Mouse (Mus musculus) central nervous system, embryonic 14 days (tissue): ENCODE data around the gene Prl2b1. TPM values are rescaled to one million over a fixed set of nuclear protein-coding genes. Genes with fewer than 3 reads are reported as not detected.

Experiments used
- polyA plus RNA-seq: library from polyadenylated mRNA; depleted of rRNA; stranded (reverse); fragments of >200 nt; gene quantifications from 2 replicates; pipeline ENCODE4 v1.2.3, GENCODE M21; 2012; rRNA removed

Prl2b1 gene
- polyA plus RNA-seq, result not detected in 2 replicates

DNA sequence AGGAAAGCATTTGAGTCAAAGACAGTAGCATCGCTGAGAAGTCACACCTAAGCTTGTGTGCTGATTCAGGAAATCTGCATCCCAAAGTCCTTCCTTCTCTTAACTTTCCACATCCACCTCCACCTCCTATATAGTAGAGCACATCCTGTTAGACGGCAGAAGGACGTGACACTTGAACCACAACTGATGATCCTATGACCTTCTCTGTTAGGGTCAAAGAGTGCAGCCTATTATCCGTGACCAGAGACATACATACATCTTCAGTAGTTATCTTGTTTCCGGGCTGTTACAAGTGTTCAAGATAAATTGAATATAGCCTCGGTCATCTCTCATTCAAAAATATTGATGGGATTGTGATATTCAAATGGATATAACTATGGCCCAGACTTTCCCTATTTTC lies at the start of gene Prl2b1:
Gene Prl2b1 (minus strand): TSS at position 101 of the 400 bp plus-strand sequence.

GRCm38 (mm10) chr13:27438588-27438987 lies 47.9 kb upstream of the Prl2b1 start, which contains the start of gene Prl8a6:
TSS of gene Prl8a6 (minus strand) at chr13:27438688.

GRCm38 (mm10) chr13:27345373-27345772 lies 45.3 kb downstream of the Prl2b1 start, which contains the start of gene Prl8a2:
TSS of gene Prl8a2 (plus strand) at chr13:27345673.

Other genes with a start within 250 kb of the Prl2b1 start
- gene Prl3d3, start 234.1 kb downstream of the Prl2b1 start, polyA plus RNA-seq, result not detected in 2 replicates
- gene Prl3c1, start 194.2 kb downstream of the Prl2b1 start, polyA plus RNA-seq, result not detected in 2 replicates
- not detected in 2 replicates for gene Prl3b1, start 149.0 kb downstream of the Prl2b1 start, polyA plus RNA-seq
- gene Prl3a1, start 131.4 kb downstream of the Prl2b1 start, polyA plus RNA-seq, result not detected in 2 replicates
- not detected in 2 replicates for gene Prl6a1, start 78.2 kb downstream of the Prl2b1 start, polyA plus RNA-seq
- not detected in 2 replicates for gene Prl8a2, start 45.2 kb downstream of the Prl2b1 start, polyA plus RNA-seq
- gene Prl8a6, start 47.8 kb upstream of the Prl2b1 start, polyA plus RNA-seq, result not detected in 2 replicates
- not detected in 2 replicates for gene Prl8a8, start 122.4 kb upstream of the Prl2b1 start, polyA plus RNA-seq
- not detected in 2 replicates for gene Prl8a9, start 173.8 kb upstream of the Prl2b1 start, polyA plus RNA-seq
- gene Prl8a1, start 191.3 kb upstream of the Prl2b1 start, polyA plus RNA-seq, result not detected in 2 replicates
- gene Prl7b1, start 219.7 kb upstream of the Prl2b1 start, polyA plus RNA-seq, result not detected in 2 replicates